In genomic region chr11:117497256-117498136, GRCm38 (mm10) we compare ENCODE assay signal across 9 mouse cellular contexts. TPM values are rescaled to one million over a fixed set of nuclear protein-coding genes. Genes with fewer than 3 reads are reported as not detected.
DNase-seq lines count a peak whose midpoint lies in the region; ATAC-seq lines count a peak whose summit lies in the region.
"Had no signal": no experiment of that assay in that cellular context is flagged by ENCODE, and none has a peak within 500 bp of the region (broad histone marks: within the 10 kb centered on the region; RNA-seq: fewer than 3 reads in every experiment).

No protein-coding gene starts in this region.

- H3K4me2 ChIP-seq in hindbrain, embryonic 12.5 days (replicated peaks): peak overlapping the region; percentile 35
- H3K4me2 ChIP-seq in midbrain, embryonic 12.5 days (replicated peaks): peak overlapping the region; percentile 37

- peak; percentile 42 to 48 for DNase-seq in frontal cortex, postnatal 10 days (ENCODE audit: low spot score in 2 of 2)
- DNase-seq in gastrocnemius, adult 18-20 months (ENCODE audit: low spot score): peak; percentile 60
- peak; percentile 67 for DNase-seq in layer of hippocampus, adult 9-11 months
- peak; percentile 20 to 26 for DNase-seq in thymus, postnatal 10 days (ENCODE audit: low spot score in 2 of 2)
- DNase-seq in spleen, postnatal 4 days (ENCODE audit: low spot score in 2 of 2): no peak

- WGBS in hindbrain, embryonic 12.5 days: 9% methylated on average over 16 of the region's 16 CpGs
- 11% methylated on average over 16 of the region's 16 CpGs for WGBS in midbrain, embryonic 12.5 days

- peaks cover 59% of the 10 kb centered on the region for H3K4me1 ChIP-seq in hindbrain, embryonic 12.5 days
- H3K4me1 ChIP-seq in midbrain, embryonic 12.5 days: peaks cover 59% of the 10 kb centered on the region

- no peaks in the 10 kb centered on the region for H3K36me3 ChIP-seq in hindbrain, embryonic 12.5 days
- H3K36me3 ChIP-seq in midbrain, embryonic 12.5 days: no peaks in the 10 kb centered on the region

- H3K27me3 ChIP-seq in hindbrain, embryonic 12.5 days: 0 out of 2 replicates have a peak, but pooled peaks cover 7% of the 10 kb centered on the region
- no peaks in the 10 kb centered on the region for H3K27me3 ChIP-seq in midbrain, embryonic 12.5 days

- H3K9ac ChIP-seq in hindbrain, embryonic 12.5 days: peak overlapping the region; percentile 32; the same call in 1 of the 2 replicates
- H3K9ac ChIP-seq in midbrain, embryonic 12.5 days (replicated peaks): peak overlapping the region; percentile 20
- H3K9ac ChIP-seq: liver, embryonic 14.5 days had no signal

- no peak for ATAC-seq in frontal cortex, adult (ENCODE audit: low TSS enrichment)
- ATAC-seq in hindbrain, embryonic 12.5 days (ENCODE audit: low FRiP score): peak; percentile 91
- peak; percentile 92 for ATAC-seq in midbrain, embryonic 12.5 days (ENCODE audit: low FRiP score, low read depth)

- H3K27ac ChIP-seq in hindbrain, embryonic 12.5 days: peak overlapping the region; percentile 93
- peak overlapping the region; percentile 91 for H3K27ac ChIP-seq in midbrain, embryonic 12.5 days (replicated peaks)
- H3K27ac ChIP-seq: liver, embryonic 14.5 days had no signal

- no peaks in the 10 kb centered on the region for H3K9me3 ChIP-seq in hindbrain, embryonic 12.5 days (replicated peaks)
- H3K9me3 ChIP-seq in midbrain, embryonic 12.5 days: no peaks in the 10 kb centered on the region

- H3K4me3 ChIP-seq in hindbrain, embryonic 12.5 days: 0 out of 2 replicates have a peak overlapping the region, but pooled peaks have one; percentile 8
- H3K4me3 ChIP-seq in midbrain, embryonic 12.5 days: peak overlapping the region; percentile 14

RNA-seq across cellular contexts. Expression of gene Gm11733, which starts 13.3 kb away (rescaled TPM):
- total RNA-seq in gastrocnemius, adult 18-20 months (2021): not detected
- polyA plus RNA-seq in hindbrain, embryonic 12.5 days (2016; fragmentation: Nextera tagmentation; extraction: Ambion mirVana): not detected in 2 replicates
- not detected in 2 replicates for polyA plus RNA-seq in midbrain, embryonic 12.5 days (2016; fragmentation: Nextera tagmentation; extraction: Ambion mirVana)
- polyA plus RNA-seq: liver, embryonic 14.5 days had no signal

Comparison
In these comparisons a context has a peak if more than half of its experiments do, and no peak if none do; other contexts are left out.
1. DNase-seq: peak in frontal cortex, postnatal 10 days (2 of 2), gastrocnemius, adult 18-20 months (single experiment), layer of hippocampus, adult 9-11 months (single experiment) and thymus, postnatal 10 days (2 of 2); none in spleen, postnatal 4 days (0 of 2).